Mouse (Mus musculus) limb, embryonic 13.5 days (tissue): Measurements from ENCODE around the gene Slc12a5. TPM values are rescaled to one million over a fixed set of nuclear protein-coding genes. Genes with fewer than 3 reads are reported as not detected.

Experiments
- ATAC-seq: fragments of 200-750 bp; cut with Nextera tagmentation; 2 replicates; pipeline ENCODE4 v1.8.0; 2017; ENCODE audit warnings: low read depth, moderate number of reproducible peaks, moderate TSS enrichment; ENCODE audit not compliant: low FRiP score
- H3K27ac ChIP-seq: fragments of 300-500 bp; sonication (generic); 2 replicates; pipeline ENCODE4 v1.5.1; 2015; ENCODE audit warnings: inconsistent platforms, mild to moderate bottlenecking, moderate library complexity
- H3K27me3 ChIP-seq: fragments of 300-500 bp; sonication (generic); 2 replicates; pipeline ENCODE4 v1.6.1; 2015; ENCODE audit warnings: mild to moderate bottlenecking, inconsistent platforms
- H3K36me3 ChIP-seq: fragments of 300-500 bp; sonication (generic); 2 replicates; pipeline ENCODE4 v1.6.1; 2015; ENCODE audit warnings: inconsistent platforms, mild to moderate bottlenecking, moderate library complexity
- H3K4me1 ChIP-seq: fragments of 300-500 bp; sonication (generic); 2 replicates; pipeline ENCODE4 v1.6.1; 2015; ENCODE audit warnings: inconsistent platforms
- H3K4me2 ChIP-seq: fragments of 300-500 bp; sonication (generic); replicated peaks from 2 replicates; pipeline ENCODE4 v1.6.1; 2015; ENCODE audit warnings: inconsistent platforms, mild to moderate bottlenecking, moderate library complexity
- H3K4me3 ChIP-seq: fragments of 300-500 bp; sonication (generic); 2 replicates; pipeline ENCODE4 v1.5.1; 2015; ENCODE audit warnings: moderate library complexity, mild to moderate bottlenecking, inconsistent platforms
- H3K9ac ChIP-seq: fragments of 300-500 bp; sonication (generic); 2 replicates; pipeline ENCODE4 v1.6.1; 2015; ENCODE audit warnings: mild to moderate bottlenecking, inconsistent platforms
- H3K9me3 ChIP-seq: fragments of 300-500 bp; sonication (generic); 2 replicates; pipeline ENCODE4 v1.6.1; 2016; ENCODE audit warnings: inconsistent platforms
- WGBS: fragments of 180-500 bp; shearing (Covaris S2); methylation state at CpG from one replicate; pipeline ENCODE4 v1.1.7; 2015; 5-methylcytosine and 5-hydroxymethylcytosine counted together
- polyA plus RNA-seq: library from polyadenylated mRNA; unstranded; fragments of >200 nt; fragmentation: Nextera tagmentation; extraction: Ambion mirVana; gene quantifications from 2 replicates; pipeline ENCODE4 v1.2.1, GENCODE M21; 2015

Slc12a5 gene
- polyA plus RNA-seq, 1 experiment from 2014 or later: 1.2 TPM

GRCm38 (mm10) chr2:164951745-164952144 lies 8.9 kb upstream of the Slc12a5 start:
- no peak overlapping the region for H3K4me3 ChIP-seq
- H3K9ac ChIP-seq: no peak overlapping the region
- peaks cover 91% of the 10 kb centered on the region for H3K27me3 ChIP-seq
- peaks cover 3% of the 10 kb centered on the region; the same call in 1 of the 2 replicates for H3K9me3 ChIP-seq
- ATAC-seq: no peak
- H3K4me2 ChIP-seq: no peak overlapping the region
- WGBS: 81% methylated on average over 4 of the region's 4 CpGs
- H3K36me3 ChIP-seq: no peaks in the 10 kb centered on the region
- H3K4me1 ChIP-seq: peaks cover 34% of the 10 kb centered on the region
- H3K27ac ChIP-seq: no peak overlapping the region

- H3K4me3 ChIP-seq: no peak overlapping the region
- no peak overlapping the region for H3K9ac ChIP-seq
- 45% methylated on average over 13 of the region's 13 CpGs for WGBS
- no peak for ATAC-seq
- H3K36me3 ChIP-seq: no peaks in the 10 kb centered on the region
- no peak overlapping the region for H3K4me2 ChIP-seq
- H3K9me3 ChIP-seq: peaks cover 3% of the 10 kb centered on the region; the same call in 1 of the 2 replicates
- peaks cover 33% of the 10 kb centered on the region for H3K4me1 ChIP-seq
- no peak overlapping the region for H3K27ac ChIP-seq
- H3K27me3 ChIP-seq: peaks cover 90% of the 10 kb centered on the region
These were observed 8.2 kb upstream of the Slc12a5 start for GRCm38 (mm10) chr2:164952448-164952847.

GRCm38 (mm10) chr2:164953224-164953623 lies 7.4 kb upstream of the Slc12a5 start:
- Histone ChIP-seq H3K4me1 (peaks cover 26% of the 10 kb centered on the region), H3K4me2 (peak overlapping the region; percentile 36), H3K9me3 (peaks cover 3% of the 10 kb centered on the region; the same call in 1 of the 2 replicates), H3K27ac (no peak overlapping the region), H3K4me3 (no peak overlapping the region), H3K36me3 (no peaks in the 10 kb centered on the region), H3K27me3 (peaks cover 83% of the 10 kb centered on the region), H3K9ac (peak overlapping the region; percentile 21; the same call in 1 of the 2 replicates)
- WGBS: 1% methylated on average over 21 of the region's 21 CpGs
- ATAC-seq: peak; percentile 66; the same call in 1 of the 2 replicates

- H3K36me3 ChIP-seq: no peaks in the 10 kb centered on the region
- 72% methylated on average over 4 of the region's 4 CpGs for WGBS
- H3K4me3 ChIP-seq: no peak overlapping the region
- no peak overlapping the region for H3K27ac ChIP-seq
- no peak for ATAC-seq
- H3K9ac ChIP-seq: no peak overlapping the region
- H3K4me2 ChIP-seq: no peak overlapping the region
- peaks cover 7% of the 10 kb centered on the region for H3K4me1 ChIP-seq
- peaks cover 60% of the 10 kb centered on the region for H3K27me3 ChIP-seq
- peaks cover 3% of the 10 kb centered on the region; the same call in 1 of the 2 replicates for H3K9me3 ChIP-seq
These were observed 4.9 kb upstream of the Slc12a5 start for GRCm38 (mm10) chr2:164955725-164956124.

- Histone ChIP-seq H3K4me1 (peaks cover 11% of the 10 kb centered on the region), H3K4me2 (no peak overlapping the region), H3K27ac (no peak overlapping the region), H3K36me3 (no peaks in the 10 kb centered on the region), H3K4me3 (no peak overlapping the region), H3K27me3 (peaks cover 58% of the 10 kb centered on the region), H3K9me3 (peaks cover 3% of the 10 kb centered on the region; the same call in 1 of the 2 replicates), H3K9ac (no peak overlapping the region)
- no peak for ATAC-seq
- 46% methylated on average over 5 of the region's 5 CpGs for WGBS
These were observed 4.4 kb upstream of the Slc12a5 start for GRCm38 (mm10) chr2:164956195-164956594.

- Histone ChIP-seq H3K27ac (no peak overlapping the region), H3K4me3 (no peak overlapping the region), H3K9ac (no peak overlapping the region), H3K36me3 (no peaks in the 10 kb centered on the region), H3K27me3 (peaks cover 57% of the 10 kb centered on the region), H3K4me2 (no peak overlapping the region), H3K9me3 (no peaks in the 10 kb centered on the region), H3K4me1 (peaks cover 17% of the 10 kb centered on the region)
- ATAC-seq: no peak
- WGBS: 70% methylated on average over 9 of the region's 9 CpGs
These were observed 2.9 kb upstream of the Slc12a5 start for GRCm38 (mm10) chr2:164957548-164958315.

- peak overlapping the region; percentile 63 for H3K4me2 ChIP-seq
- H3K36me3 ChIP-seq: no peaks in the 10 kb centered on the region
- no peak overlapping the region for H3K27ac ChIP-seq
- ATAC-seq: no peak
- WGBS: 8% methylated on average over 16 of the region's 17 CpGs
- peaks cover 9% of the 10 kb centered on the region; the same call in 1 of the 2 replicates for H3K4me1 ChIP-seq
- H3K27me3 ChIP-seq: peaks cover 57% of the 10 kb centered on the region
- H3K9ac ChIP-seq: no peak overlapping the region
- peak overlapping the region; percentile 55; the same call in 1 of the 2 replicates for H3K4me3 ChIP-seq
- no peaks in the 10 kb centered on the region for H3K9me3 ChIP-seq
These were observed 1.0 kb downstream of the Slc12a5 start for GRCm38 (mm10) chr2:164961506-164962182.

- no peak overlapping the region for H3K4me3 ChIP-seq
- no peak overlapping the region for H3K27ac ChIP-seq
- H3K4me1 ChIP-seq: peaks cover 9% of the 10 kb centered on the region; the same call in 1 of the 2 replicates
- H3K4me2 ChIP-seq: no peak overlapping the region
- no peaks in the 10 kb centered on the region for H3K9me3 ChIP-seq
- 53% methylated on average over 7 of the region's 7 CpGs for WGBS
- peaks cover 58% of the 10 kb centered on the region for H3K27me3 ChIP-seq
- H3K9ac ChIP-seq: no peak overlapping the region
- no peaks in the 10 kb centered on the region for H3K36me3 ChIP-seq
- no peak for ATAC-seq
These were observed 1.6 kb downstream of the Slc12a5 start for GRCm38 (mm10) chr2:164962183-164962580.

- Histone ChIP-seq H3K4me1 (peaks cover 22% of the 10 kb centered on the region), H3K27ac (no peak overlapping the region), H3K9ac (no peak overlapping the region), H3K36me3 (no peaks in the 10 kb centered on the region), H3K4me3 (no peak overlapping the region), H3K9me3 (no peaks in the 10 kb centered on the region), H3K4me2 (no peak overlapping the region), H3K27me3 (peaks cover 77% of the 10 kb centered on the region)
- 41% methylated on average over 9 of the region's 9 CpGs for WGBS
- ATAC-seq: no peak
These were observed 3.8 kb downstream of the Slc12a5 start for GRCm38 (mm10) chr2:164964242-164964894.

GRCm38 (mm10) chr2:164964981-164965380 lies 4.4 kb downstream of the Slc12a5 start:
- Histone ChIP-seq H3K36me3 (no peaks in the 10 kb centered on the region), H3K27me3 (peaks cover 82% of the 10 kb centered on the region), H3K9me3 (no peaks in the 10 kb centered on the region), H3K4me1 (peaks cover 22% of the 10 kb centered on the region), H3K9ac (no peak overlapping the region), H3K4me3 (no peak overlapping the region), H3K27ac (no peak overlapping the region), H3K4me2 (no peak overlapping the region)
- ATAC-seq: no peak
- 97% methylated on average over 1 of the region's 1 CpGs for WGBS

GRCm38 (mm10) chr2:164966381-164966780 lies 5.8 kb downstream of the Slc12a5 start:
- H3K4me2 ChIP-seq: no peak overlapping the region
- no peaks in the 10 kb centered on the region for H3K9me3 ChIP-seq
- 18% methylated on average over 8 of the region's 8 CpGs for WGBS
- H3K27ac ChIP-seq: no peak overlapping the region
- no peak overlapping the region for H3K9ac ChIP-seq
- no peak for ATAC-seq
- H3K27me3 ChIP-seq: peaks cover 90% of the 10 kb centered on the region
- no peaks in the 10 kb centered on the region for H3K36me3 ChIP-seq
- peaks cover 31% of the 10 kb centered on the region for H3K4me1 ChIP-seq
- H3K4me3 ChIP-seq: no peak overlapping the region

GRCm38 (mm10) chr2:164967193-164967592 lies 6.6 kb downstream of the Slc12a5 start:
- 9% methylated on average over 6 of the region's 6 CpGs for WGBS
- Histone ChIP-seq H3K9me3 (no peaks in the 10 kb centered on the region), H3K4me3 (no peak overlapping the region), H3K27me3 (peaks cover 91% of the 10 kb centered on the region), H3K36me3 (no peaks in the 10 kb centered on the region), H3K27ac (no peak overlapping the region), H3K4me2 (no peak overlapping the region), H3K4me1 (peaks cover 27% of the 10 kb centered on the region), H3K9ac (no peak overlapping the region)
- no peak for ATAC-seq
